Mouse (Mus musculus) common myeloid progenitor, adult 5-6 weeks (primary cell): ENCODE measurements around the gene Nebl. TPM values are rescaled to one million over a fixed set of nuclear protein-coding genes. Genes with fewer than 3 reads are reported as not detected.

Experiments
- ATAC-seq: replicated peaks from 2 replicates; pipeline ENCODE4 v1.8.0; 2016; ENCODE audit warnings: low read depth, mild to moderate bottlenecking, moderate TSS enrichment, inconsistent platforms; ENCODE audit not compliant: poor library complexity, severe bottlenecking
- total RNA-seq: library from RNA; stranded (forward); fragments of 200-1000, 187-1606 nt; gene quantifications from 2 replicates; pipeline ENCODE4 v1.2.3, GENCODE M21; 2017

The Nebl gene
- total RNA-seq: 0.18 and 0.82 TPM in 2 replicates

DNA sequence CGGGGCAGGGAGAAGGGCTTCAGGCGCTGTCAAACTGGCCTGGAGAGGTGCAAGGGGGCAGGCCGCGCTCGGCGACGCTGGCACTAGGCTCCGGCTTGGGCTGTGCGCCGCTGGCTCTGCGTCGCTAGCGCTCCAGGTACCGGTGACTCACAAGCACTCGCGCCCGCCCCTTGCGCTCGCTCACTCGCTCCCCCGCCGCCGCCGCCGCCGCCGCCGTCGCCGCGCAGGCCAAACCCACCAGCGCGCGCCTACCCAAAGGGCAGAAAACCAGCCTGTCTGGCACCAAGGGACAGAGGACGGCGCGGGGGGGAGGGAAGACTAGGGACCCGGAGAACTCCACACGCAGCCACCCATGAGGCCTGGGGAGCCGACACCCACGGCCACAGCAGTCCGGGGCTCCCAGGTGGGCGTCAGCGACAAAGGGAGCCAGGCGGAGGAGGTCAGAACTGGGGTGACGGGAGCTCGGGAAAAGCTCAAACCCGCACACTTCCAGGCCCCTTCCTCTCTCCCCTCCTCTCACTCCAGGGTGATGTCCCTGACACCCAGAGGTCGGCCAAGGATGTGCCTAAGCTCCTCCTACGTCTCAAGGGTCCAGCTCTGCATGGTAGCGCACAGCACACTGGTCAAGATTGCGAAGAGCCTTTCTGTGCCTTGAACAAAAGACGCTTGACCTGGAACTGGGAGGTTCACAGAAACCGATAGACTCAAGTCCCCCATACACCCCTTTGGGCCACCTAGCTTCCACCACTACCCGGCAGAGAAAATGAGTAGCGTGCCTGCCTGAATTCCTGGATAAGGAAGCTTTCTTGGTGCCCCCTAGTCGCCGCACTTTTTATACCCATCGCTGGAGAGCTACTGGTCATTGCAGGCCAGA is at the start of gene Nebl:
TSS of gene Nebl (minus strand) at position 508 of the 874 bp plus-strand sequence.
- peak; percentile 70 for ATAC-seq

DNA sequence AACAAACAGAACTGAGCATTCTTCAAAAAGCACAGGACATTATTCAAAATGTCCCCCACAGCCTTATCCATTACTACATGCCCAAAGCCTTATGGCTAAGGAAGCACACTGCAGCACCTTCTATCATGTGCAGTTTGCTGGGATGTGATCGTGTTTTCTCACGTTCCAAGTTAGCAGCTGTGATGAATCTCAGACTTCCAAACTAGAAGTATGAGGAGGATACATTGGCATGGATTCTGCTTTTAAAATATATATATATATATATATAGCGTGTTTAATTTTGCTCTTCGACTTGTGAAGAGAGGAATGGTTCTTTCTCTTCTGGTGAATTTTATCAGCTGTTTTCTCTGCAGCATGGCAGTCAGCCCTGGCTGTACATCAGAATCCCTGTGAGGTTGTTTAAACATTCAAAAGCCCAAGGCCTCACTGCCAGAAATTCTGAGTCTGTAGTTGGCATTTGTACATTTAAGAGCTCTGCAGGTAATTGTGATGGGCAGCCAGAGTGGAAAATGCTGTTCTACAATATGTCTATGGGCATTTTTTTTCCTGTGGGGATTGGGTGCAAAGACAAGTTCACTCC is 39.1 kb upstream of the Nebl start:
- no peak for ATAC-seq

DNA sequence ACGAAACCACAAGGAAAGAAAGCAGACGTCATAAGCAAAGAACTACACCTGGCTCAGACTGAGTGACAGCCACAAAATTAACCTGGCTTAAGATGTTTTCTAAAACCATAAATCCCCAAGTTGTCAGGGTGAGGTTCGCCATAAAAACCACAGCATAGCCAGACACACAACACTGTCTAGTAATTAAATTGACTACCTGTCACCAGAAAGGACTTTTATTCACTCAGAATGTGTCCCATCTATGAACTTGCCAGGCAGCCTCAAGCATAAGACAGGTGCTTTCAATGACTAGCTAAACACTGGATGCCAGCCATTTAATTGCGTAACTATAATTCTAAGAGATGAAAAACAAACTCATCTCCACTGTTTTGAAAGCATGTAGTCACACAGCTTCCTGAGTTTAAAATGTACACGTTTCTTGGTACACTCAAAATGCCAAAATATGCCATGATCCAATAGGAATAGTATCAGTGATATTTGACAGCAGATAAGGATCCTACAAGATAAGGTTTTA is 38.0 kb upstream of the Nebl start:
- no peak for ATAC-seq

DNA sequence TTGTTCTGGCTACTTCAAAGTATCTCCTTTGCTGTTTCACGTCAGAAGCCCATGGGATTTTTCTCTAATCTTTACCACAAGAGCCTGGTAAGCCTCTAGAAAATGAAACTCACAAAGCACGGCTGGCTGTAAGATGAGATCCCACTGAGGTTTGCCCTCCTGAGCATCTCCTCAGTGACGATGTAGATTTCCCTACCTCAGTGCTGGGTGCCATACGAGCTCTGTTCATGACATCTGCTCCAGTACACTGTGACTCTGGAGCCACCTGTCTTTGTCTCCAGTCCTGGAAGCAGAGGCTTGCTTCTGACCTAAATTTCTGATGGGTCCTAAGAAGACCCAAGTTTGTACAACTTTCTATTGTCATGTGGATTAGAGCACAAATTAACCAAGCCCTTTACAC is 25.0 kb upstream of the Nebl start:
- ATAC-seq: no peak

DNA sequence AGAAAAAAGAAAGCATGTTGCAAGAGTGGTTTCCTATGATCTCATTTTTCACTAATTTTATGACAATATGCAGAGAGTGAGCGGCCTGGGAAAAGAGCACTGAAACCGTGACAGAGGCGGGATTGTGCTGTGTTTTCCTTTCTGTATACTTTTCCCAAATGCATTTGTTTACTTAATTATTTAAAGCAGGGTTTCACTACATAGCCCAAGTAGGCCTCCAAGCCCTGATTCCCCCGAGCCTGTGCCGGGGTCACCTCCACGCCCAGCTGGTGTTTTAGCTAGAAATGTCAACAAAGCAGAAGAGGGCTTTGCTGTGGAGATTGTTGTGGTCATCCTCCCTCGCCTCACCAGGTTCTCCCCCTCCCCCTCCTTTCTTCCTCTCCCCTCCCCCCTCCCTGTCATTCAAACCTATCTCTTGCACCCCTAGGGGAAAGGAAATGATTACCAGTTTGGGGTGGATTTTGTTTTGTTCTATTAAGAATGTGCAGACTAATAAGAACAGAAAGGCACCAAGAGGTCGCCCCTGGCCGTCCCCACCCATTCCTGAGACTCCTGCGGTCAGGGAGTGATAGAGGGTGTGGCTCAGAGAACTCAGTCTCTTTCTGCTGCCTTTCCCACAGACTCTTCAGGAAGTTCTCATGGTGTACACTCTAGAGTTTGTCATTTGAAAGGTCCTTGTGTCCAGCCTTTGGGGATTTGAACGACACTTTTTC is 10.9 kb upstream of the Nebl start:
- ATAC-seq: peak; percentile 79

DNA sequence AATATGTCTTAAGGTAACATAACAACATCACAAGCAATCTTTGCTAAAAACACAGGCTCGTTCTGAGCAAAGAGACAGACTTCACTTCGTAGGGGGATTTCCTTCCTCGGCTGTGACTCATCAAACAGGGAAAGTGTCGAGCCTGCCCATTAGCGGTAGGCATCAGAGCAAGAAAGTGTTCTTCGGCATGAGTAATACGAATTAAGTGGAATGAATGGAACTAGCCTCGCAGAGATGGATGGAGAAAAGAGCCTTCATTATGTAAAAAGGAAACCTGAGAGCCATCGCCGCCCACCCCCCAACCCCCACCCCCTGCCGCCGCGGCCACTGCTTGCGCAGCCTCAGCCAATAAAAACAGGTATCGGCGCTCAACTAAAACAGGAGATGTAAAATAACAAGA is 10.3 kb upstream of the Nebl start:
- peak; percentile 52 for ATAC-seq

DNA sequence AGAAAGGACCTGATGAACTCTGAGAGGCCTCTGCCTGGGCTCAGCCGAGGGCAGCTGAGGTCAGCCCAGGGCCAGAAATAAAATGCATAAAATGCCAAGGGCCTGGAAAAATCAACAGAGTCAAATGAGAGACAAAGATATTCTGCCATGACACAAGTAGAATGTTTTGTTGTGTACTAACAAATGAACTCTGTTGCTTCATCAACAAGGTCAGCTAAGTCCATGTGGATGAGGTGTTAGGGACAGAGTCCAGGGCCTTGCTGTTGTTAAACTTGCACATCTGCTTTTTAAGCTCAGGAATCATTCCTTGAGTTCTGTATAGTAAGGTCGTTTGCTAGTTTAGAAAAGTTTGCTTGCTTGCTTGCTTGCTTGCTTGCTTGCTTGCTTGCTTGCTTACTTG is 9.2 kb upstream of the Nebl start:
- ATAC-seq: no peak

DNA sequence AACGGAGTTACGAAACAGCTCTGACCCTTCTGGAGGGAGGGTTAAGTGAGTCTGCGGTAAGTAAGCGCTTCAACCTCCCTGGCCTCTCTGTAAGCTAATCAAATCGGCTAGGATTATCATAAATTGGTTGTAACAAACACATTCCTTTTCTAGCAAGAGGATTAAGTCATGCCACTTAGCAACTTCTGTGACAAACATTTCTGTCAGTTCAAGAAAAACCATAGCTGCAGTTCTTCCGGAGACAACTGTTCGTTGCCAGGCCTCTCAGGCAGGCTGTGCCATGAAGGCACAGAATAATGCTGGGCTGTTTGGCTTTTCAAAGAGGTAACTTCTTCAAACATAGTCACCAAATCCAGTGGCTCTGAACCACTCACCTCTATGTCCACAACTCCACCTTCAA is 946 bp upstream of the Nebl start:
- ATAC-seq: no peak

DNA sequence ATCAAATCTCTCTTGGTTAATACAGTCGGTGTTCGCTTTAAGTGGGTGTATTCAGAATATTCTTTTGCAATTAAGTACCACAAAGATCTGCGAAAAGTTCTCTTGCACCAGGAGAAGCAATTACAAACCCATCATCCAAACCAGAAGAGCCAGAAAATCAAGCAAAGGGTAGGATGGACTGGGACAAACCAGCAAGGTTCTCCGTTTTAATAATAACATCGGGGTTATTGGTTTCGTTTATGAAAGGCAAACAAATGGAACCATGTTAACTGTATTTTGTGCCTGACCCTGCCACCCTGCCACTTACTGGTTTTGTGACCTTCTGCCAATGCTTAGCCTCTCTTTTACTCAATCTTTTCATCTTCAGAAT is 552 bp upstream of the Nebl start:
- ATAC-seq: no peak

DNA sequence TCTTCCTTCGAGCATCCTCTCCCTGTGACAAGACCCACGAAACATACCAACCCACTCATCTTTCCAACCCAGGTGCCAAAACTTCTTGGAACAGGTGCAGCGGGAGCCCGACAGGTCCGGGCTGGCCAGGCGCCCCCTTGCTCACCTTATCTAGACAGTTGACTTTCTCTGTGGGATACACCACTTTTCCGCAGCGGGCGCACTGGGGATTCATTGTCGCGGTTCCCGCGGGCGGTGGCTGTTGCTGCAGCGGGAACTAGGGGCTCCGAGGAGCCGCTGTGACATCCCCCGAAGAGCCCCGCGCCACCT is 662 bp downstream of the Nebl start:
- ATAC-seq: 0 out of 2 replicates have a peak, but pooled peaks have one; percentile 7

DNA sequence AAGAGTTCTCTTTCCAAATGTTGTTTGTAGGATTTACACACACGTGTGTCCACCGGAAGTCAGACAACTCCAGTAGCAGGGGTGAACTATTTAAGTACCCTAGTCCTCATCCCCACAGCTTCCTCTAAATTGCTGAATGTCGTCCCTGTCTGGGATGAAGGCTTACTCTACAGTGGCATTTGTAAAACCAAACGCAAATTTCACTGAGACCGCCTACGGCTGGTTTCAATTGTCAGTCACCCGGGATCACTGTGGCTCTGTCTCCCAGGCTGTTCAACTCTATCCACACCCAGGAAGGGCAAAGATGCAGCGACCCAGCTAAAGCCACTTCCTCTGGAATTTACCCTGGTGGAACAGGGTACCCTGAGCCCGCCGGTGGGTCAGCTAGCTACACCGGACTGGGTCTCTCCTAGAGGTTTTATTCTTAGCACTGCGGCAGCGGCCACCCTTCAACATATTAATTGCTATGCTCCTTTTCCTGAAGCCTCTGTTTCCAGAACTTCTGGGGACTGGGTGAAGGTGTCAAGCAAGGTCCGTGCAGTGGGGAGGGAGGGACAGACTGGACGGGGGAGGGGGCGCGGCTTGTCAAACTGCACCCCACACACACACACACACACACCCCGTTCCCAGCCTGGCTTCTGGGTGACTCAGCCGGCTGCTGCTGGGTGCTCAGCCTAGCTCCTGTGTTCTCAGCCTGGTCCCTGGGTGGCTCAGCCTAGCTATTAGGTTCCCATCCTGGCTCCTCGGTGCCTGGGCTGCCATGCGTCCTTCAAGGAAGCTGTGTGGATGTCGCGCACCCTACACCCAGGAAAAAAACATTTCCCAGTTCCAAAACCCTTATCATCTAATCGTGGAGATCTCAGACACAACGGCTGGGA is 1.3 kb downstream of the Nebl start:
- 0 out of 2 replicates have a peak, but pooled peaks have one; percentile 37 for ATAC-seq

DNA sequence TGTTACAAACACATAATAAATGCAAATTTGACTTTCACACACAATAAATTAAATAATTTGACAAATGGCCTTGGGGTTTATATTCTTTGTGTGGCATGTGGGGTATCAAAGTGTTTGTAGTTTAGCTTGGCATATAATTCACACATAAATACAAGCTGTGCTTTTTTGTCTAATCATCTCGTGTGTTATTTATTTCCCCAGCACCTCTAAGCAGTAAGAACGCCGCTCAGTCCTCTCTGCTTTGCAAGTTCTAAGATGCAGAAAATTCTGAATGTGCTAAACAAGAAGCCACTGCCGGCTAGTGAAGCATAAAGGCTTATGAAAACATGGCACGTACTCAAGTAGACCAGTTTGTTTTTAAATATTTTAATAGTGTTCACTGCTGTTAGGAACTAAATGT is 6.9 kb downstream of the Nebl start:
- no peak for ATAC-seq

DNA sequence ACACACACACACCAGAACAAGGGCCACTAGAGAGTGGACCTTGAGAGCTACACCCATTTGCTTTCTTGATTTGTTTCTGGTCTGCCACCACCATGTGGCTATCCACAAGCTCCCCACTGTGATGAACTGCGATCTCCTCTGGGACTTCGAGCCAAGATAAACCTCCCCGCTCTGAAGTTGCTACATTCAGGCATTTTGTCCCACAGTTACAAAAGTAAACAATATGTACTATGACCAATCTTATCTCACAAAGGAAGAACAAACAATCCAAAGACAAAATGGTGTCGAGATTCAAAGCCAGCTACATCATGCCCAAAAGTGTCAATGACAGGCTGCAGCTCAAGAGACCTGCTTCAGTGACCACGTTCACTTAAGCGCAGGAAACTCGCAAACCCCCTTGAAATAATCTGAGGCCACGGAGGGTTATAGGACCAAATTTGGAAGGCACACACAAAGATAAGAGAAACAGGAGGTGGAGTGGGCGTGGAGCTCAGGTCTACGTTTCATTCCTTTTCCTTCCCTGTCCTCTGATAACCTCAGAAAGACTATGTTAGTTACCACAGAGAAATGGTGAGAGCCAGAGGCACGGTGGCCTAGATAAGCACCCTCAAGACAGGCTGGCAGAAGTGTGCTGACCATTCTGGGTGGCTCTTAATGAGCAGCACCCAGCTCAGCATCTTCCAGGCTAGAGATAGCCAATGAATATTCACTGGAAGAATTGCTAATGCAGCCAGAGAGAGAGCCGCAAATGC is 7.8 kb downstream of the Nebl start:
- peak; percentile 87 for ATAC-seq

DNA sequence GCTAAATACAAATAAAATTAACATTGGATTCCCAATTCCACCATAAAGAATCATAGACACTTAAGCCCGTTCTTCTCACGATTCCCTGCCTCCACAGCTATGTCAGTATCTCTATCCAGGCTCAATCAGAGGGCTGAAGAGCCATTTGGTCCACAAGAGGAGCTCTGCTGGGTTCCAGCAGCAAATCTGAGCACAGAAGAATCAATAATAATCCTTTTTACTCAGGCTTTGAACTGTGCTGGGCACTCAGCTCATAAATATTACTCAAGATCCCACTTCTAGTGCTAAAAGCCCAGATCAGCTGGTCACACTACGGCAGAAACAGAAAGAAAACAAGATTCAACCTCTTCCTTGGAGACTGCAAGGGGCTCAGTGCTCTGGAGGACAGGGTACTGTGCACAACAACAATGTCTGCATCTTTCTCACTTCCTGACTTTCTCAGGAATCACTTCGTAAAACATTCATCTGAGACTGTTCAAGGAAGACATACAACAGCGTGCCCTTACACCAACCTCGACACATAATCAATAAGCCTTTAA is 10.0 kb downstream of the Nebl start:
- no peak for ATAC-seq

DNA sequence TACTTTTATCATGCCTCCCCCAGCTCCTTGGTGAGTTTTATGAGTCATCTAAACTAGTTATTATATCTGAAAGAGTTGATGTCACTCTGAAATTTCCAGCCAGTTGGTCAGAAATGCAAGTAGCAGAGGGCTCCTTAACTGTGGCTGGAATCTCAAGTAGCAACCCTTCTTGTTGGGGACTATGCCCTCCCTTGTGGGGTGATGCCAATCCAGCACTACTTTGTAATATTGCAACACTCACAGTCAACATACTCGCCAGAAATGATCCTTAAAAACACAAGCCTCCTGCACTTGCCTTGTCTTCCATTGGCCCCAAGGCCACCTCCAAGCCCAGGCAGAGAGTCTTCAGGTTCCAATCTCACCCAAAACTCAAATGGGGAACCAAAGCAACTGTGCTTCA is 13.0 kb downstream of the Nebl start:
- no peak for ATAC-seq

DNA sequence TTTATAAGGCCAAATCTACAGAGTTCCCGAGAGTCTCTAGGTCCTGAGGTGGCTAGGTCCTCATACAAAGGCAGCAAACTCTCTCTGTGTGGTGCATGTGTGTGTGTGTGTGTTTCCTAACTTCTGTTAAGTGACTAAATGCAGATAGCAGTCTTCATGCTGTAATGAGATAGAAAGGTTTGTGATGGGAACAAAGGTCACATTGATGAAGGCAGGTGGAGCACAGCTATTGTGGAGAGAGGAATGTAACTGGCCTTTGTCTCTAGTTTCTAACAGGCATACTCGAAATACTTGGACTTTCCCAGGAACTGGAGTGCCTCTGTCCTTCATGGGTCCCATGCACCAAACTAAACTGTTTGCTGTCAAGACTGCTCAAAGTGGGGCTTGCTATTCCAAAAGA is 14.1 kb downstream of the Nebl start:
- no peak for ATAC-seq

DNA sequence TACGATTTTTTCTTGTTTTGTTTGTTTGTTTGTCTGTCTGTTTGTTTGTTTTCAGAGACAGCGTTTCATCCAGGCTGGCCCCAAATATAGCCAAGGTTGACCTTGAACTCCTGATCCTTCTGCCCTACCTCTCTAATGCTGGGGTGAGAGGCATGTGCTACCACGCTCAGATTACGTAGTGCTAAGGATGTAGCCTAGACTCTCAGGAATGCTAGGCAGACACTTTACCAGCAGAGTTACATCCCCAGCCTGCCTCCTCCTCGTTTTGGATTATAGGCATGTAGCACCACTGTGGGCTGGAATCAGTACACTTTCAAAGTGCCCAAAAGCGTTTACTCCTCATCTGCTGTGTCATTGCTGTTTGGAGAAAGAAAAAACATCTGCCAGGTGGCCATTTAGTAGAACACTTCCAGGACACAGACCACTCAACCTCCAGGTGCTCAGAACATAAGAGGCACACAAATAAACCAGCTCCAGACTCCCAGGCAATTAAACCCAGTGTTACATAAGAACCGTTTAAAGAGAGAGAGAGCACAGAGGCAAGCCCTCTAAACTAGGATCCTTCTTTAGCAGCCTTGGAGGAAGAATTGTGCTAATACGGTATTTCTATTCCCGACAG is 16.0 kb downstream of the Nebl start:
- ATAC-seq: no peak

DNA sequence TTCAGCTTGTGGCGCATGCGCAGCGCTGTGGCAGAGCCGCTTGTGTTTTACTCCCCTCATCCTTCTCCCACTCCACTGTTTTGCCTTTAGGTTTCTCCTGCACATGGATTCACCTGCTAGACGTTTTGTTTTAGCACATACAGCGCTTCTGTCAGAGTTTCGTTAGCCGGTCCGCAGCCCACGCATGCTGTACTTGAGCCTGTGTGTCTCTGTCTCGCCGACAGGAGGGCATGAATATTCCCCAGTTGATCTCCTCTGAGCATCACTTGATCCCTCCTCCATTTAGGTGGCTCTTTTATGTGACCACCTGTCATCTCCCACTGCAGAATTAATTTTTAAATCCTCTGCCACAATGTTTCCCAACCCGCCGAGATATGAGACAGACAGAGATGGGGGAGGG is 16.6 kb downstream of the Nebl start:
- ATAC-seq: no peak

DNA sequence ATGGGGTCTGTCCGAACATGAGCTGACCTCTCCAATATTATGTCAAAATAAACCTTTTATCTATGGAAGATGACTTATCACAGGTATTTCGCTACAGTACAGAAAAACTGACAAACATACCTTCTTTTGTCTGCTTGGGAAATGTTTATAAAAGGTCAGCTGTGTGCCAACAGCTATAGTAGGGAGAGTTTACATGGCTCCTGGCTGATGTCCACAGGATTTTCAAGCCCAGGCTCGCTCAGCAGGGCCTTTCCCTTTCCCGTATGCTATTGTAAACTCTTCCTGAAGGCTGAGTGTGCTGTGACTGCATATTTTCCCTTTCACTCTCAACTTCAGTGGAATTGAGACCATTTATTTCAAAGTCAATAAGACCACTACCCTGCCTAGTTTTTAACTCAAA is 17.1 kb downstream of the Nebl start:
- no peak for ATAC-seq
